Mouse (Mus musculus): ENCODE results near the gene Anapc2. TPM values are rescaled to one million over a fixed set of nuclear protein-coding genes. Genes with fewer than 3 reads are reported as not detected.

The Anapc2 gene
- polyA plus RNA-seq, 1 experiment from 2014 or later = 154 TPM

DNA sequence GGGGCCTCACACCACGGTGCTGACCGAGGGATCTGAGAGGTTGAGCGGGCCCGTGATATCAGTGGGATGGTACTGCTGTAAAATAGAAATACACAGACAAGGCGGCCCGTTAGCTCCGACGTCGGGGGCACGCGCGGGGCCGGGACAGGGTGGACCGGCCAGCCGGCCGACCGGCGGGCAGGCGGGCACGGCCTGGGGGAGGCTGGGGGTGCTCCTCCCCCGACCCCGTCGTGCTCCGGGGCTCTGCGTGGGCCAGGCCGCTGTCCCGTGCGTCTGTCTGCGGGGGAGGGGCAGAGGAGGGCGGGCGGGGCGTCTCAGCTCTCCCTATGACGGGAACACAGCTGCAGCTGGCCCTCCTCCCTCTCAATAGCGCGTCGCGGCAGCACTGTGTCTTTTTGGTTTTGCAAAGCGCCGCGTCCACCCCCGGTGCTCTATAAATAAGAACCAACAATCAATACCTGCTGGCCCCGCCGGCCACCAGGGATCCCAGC lies 19.8 kb downstream of the Anapc2 start:
- Histone ChIP-seq H3K4me1 (peaks cover 13% of the 10 kb centered on the region), H3K4me2 (replicated peaks) (peak overlapping the region; percentile 49), H3K36me3 (no peaks in the 10 kb centered on the region), H3K9me3 (no peaks in the 10 kb centered on the region), H3K27ac (no peak overlapping the region), H3K27me3 (peaks cover 94% of the 10 kb centered on the region), H3K4me3 (peak overlapping the region; percentile 26), H3K9ac (peak overlapping the region; percentile 30; the same call in 1 of the 2 replicates)
- WGBS = 8% methylated on average over 34 of the region's 43 CpGs
- no peak for ATAC-seq (ENCODE audit: insufficient number of reproducible peaks, insufficient read depth, low FRiP score, low TSS enrichment)

DNA sequence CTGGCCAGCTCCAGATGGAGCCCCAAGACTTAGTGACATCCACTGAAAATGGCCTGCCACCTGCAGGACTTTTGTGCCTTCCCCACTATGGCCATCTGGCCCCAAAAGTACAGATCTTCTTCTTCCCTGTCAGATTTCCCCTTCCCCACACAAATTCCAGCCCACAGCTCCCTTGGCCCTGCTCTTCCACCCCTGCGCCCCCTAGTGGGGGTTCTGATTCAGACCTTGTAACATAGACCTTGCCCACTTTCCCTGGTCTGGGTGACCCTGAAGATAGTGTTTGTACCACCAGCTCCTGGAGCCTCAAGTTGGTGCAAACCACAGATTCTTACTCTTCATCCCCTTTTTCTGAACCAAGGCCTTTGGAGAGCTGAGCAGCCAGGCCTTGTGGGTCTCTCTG lies 20.6 kb downstream of the Anapc2 start:
- no peak for ATAC-seq (ENCODE audit: insufficient number of reproducible peaks, insufficient read depth, low FRiP score, low TSS enrichment)
- Histone ChIP-seq H3K27me3 (peaks cover 96% of the 10 kb centered on the region), H3K9me3 (no peaks in the 10 kb centered on the region), H3K4me1 (peaks cover 13% of the 10 kb centered on the region), H3K36me3 (no peaks in the 10 kb centered on the region), H3K27ac (no peak overlapping the region), H3K9ac (no peak overlapping the region), H3K4me2 (replicated peaks) (no peak overlapping the region), H3K4me3 (no peak overlapping the region)
- 0% methylated on average over 1 of the region's 1 CpGs for WGBS

DNA sequence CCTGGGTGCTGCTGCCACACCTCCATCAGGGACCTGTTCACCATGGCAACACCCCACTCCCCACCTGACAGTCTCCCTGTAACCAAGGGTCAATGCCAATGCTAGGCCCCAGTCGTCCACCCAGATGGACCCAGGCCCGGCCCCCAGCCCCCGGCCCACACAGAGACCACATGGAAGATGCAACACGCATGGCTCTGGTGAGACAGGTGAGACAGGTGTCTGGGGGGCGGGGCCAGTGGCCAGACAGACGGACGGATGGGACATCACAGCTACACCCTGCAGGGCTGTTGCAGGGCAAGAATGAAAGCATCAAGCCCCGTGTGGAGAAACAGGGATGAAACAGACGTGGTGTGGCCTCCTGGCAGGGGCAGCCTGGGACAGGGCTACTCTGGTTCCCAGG lies 21.4 kb downstream of the Anapc2 start:
- Histone ChIP-seq H3K36me3 (no peaks in the 10 kb centered on the region), H3K27ac (no peak overlapping the region), H3K4me1 (peaks cover 13% of the 10 kb centered on the region), H3K9ac (no peak overlapping the region), H3K27me3 (peaks cover 88% of the 10 kb centered on the region), H3K4me3 (no peak overlapping the region), H3K4me2 (replicated peaks) (no peak overlapping the region), H3K9me3 (no peaks in the 10 kb centered on the region)
- WGBS = 75% methylated on average over 9 of the region's 9 CpGs
- no peak for ATAC-seq (ENCODE audit: insufficient number of reproducible peaks, insufficient read depth, low FRiP score, low TSS enrichment)

DNA sequence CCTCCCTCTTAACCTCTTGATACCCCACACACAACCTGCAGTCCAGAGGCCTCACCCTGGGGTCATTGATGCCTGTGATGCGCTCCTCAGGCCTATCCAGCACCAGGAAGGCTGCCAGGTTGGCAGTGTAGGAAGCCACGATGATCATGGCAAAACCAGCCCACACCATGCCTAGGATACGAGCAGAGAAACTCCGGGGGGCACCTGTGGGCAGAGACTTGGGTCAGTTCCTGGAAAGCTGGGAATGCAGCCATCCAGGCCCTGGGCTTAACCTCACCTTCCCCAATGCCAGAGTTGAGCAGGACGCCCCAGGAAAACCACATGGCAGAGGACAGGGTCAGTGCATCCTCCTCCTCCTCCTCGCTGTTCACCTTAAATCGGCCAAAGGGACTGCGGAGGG lies 24.8 kb downstream of the Anapc2 start:
- no peak for ATAC-seq (ENCODE audit: insufficient number of reproducible peaks, insufficient read depth, low FRiP score, low TSS enrichment)
- Histone ChIP-seq H3K4me1 (peaks cover 3% of the 10 kb centered on the region; the same call in 1 of the 2 replicates), H3K27me3 (peaks cover 54% of the 10 kb centered on the region), H3K4me2 (replicated peaks) (no peak overlapping the region), H3K36me3 (no peaks in the 10 kb centered on the region), H3K9ac (no peak overlapping the region), H3K4me3 (no peak overlapping the region), H3K9me3 (no peaks in the 10 kb centered on the region), H3K27ac (no peak overlapping the region)
- 73% methylated on average over 8 of the region's 8 CpGs for WGBS

DNA sequence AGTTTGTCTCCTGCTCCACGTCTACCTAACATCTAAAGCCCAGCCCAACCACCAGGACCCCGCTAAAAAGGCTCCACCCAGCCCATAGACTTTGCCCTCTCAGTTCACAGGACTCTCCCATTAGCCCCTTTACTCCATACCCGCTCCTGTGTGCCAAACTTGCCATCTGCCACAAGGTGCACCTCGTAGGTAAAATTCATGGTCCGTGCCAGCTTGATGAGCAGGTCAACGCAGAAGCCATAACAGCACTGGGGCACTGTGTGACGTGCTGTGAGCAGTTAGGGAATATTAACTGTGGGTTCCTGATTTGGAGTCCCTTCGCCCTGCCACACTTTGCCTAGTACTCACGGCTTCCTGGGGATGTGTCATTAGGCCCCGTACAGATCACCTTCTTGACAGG lies 25.8 kb downstream of the Anapc2 start:
- 82% methylated on average over 10 of the region's 10 CpGs for WGBS
- peaks cover 49% of the 10 kb centered on the region for H3K27me3 ChIP-seq

DNA sequence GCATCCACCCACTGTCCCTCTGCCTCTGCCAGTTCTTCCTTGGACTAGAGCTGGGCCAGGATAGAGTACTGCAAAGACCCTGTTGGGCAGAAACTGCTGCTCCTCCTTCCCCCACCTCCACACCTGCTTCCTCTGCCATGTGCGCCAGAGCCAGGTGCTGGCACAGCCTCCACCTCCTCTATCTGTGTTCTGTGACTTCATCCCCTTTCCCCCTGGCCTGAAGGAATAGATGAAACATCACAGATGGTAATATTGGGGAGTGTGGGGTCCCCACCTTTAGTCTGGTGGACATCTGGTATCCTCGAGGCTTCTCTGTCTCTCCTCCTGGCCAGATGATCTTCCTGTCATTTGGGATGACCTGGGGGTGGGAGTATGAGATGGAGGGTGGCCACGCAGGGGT lies 31.2 kb downstream of the Anapc2 start:
- Histone ChIP-seq H3K9me3 (no peaks in the 10 kb centered on the region), H3K27me3 (peaks cover 46% of the 10 kb centered on the region), H3K36me3 (no peaks in the 10 kb centered on the region), H3K9ac (no peak overlapping the region), H3K4me3 (no peak overlapping the region), H3K4me2 (replicated peaks) (no peak overlapping the region), H3K4me1 (peaks cover 9% of the 10 kb centered on the region; the same call in 1 of the 2 replicates), H3K27ac (no peak overlapping the region)
- WGBS = 72% methylated on average over 3 of the region's 3 CpGs
- ATAC-seq (ENCODE audit: insufficient number of reproducible peaks, insufficient read depth, low FRiP score, low TSS enrichment) = no peak

More for the DNA sequence above, 25.8 kb downstream of the Anapc2 start:
- Histone ChIP-seq H3K4me2 (replicated peaks) (no peak overlapping the region), H3K4me1 (no peaks in the 10 kb centered on the region), H3K9me3 (no peaks in the 10 kb centered on the region), H3K27ac (no peak overlapping the region), H3K9ac (no peak overlapping the region), H3K36me3 (no peaks in the 10 kb centered on the region), H3K4me3 (no peak overlapping the region)
- ATAC-seq (ENCODE audit: insufficient number of reproducible peaks, insufficient read depth, low FRiP score, low TSS enrichment) = no peak

DNA sequence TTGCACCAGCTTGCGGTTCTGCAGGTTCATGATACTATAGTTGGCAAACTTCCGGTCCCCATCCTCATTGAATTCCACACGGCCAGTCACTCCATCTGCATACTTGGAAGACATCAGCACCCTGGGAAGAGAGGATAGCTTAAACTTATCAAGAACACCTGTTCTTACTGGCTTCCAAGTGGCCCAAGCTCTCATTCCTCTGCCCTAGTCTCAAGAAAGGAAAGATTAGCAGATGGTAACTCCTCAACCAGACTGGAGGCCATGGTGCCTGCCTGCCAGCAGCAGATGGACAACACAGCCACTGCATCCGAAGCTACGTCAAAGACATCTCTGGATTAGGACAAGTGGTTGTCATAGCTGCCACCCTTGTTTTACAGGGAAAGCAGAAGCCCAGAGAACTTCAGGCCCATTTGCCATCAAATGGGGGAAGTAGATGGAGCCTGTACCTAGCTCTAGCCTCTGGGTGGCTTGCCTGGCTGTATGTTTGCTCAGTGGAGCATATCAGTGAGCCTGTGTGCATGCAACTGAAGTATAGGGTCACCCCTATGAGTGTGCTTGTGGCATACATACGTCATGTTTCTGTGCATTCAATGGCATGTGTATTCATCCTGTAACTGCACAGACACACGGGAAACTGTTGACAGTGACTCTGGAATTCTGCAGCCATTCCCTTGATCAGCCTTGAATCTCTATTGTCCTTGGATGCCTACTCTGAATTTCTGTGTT lies 31.8 kb downstream of the Anapc2 start:
- H3K27ac ChIP-seq = no peak overlapping the region
- peak overlapping the region; percentile 46; the same call in 1 of the 2 replicates for H3K4me3 ChIP-seq
- peaks cover 9% of the 10 kb centered on the region; the same call in 1 of the 2 replicates for H3K4me1 ChIP-seq
- H3K4me2 ChIP-seq (replicated peaks) = peak overlapping the region; percentile 84
- WGBS = 76% methylated on average over 7 of the region's 7 CpGs
- peaks cover 52% of the 10 kb centered on the region for H3K27me3 ChIP-seq
- no peaks in the 10 kb centered on the region for H3K36me3 ChIP-seq
- H3K9me3 ChIP-seq = no peaks in the 10 kb centered on the region
- H3K9ac ChIP-seq = no peak overlapping the region
- ATAC-seq (ENCODE audit: insufficient number of reproducible peaks, insufficient read depth, low FRiP score, low TSS enrichment) = no peak

DNA sequence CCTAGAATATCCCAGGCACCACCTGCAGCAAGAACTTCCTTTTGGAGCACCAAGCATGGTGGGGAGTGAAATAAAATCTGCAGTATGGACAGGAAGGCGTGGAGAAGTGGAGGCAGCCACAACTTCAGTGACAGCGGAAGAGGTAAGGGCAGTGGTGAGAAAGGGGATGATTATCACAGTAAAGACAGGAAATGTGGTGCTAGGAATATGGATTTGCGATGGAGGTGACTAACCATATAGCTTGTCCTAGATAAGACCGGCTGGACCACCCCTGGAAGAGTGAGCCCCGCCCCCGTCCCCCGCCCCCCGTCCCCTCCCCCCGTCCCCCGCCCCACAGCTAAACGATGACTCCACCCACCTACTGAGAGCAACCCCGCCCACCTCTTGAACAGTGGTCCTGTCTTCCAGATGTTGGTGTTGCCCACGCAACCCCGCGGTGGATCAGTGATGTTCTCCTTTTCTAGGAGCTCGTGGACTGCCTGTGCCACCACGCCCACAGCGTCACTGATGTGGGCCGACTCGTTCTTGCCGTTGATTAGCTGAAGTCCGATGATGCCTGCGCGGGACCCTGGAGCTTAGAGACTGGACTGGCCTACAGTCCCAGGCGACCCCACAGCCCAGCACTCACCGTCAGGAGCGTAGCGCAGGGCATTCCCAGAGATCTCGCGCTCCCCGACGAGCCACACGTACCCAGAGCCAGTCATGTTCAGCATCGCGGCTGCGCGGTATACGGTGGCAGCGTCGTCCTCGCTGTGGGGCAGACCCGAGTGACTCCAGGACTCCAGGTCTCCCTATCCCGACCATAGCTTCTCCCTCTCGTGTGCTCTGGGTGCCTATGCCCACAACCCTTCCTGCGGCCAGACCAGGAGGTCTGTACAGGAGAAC lies 32.6 kb downstream of the Anapc2 start:
- Histone ChIP-seq H3K4me1 (peaks cover 9% of the 10 kb centered on the region; the same call in 1 of the 2 replicates), H3K4me2 (replicated peaks) (peak overlapping the region; percentile 84), H3K9ac (peak overlapping the region; percentile 56), H3K27me3 (peaks cover 59% of the 10 kb centered on the region), H3K27ac (no peak overlapping the region), H3K36me3 (no peaks in the 10 kb centered on the region), H3K4me3 (peak overlapping the region; percentile 46), H3K9me3 (no peaks in the 10 kb centered on the region)
- peak; percentile 57 for ATAC-seq (ENCODE audit: insufficient number of reproducible peaks, insufficient read depth, low FRiP score, low TSS enrichment)
- WGBS = 3% methylated on average over 45 of the region's 45 CpGs

DNA sequence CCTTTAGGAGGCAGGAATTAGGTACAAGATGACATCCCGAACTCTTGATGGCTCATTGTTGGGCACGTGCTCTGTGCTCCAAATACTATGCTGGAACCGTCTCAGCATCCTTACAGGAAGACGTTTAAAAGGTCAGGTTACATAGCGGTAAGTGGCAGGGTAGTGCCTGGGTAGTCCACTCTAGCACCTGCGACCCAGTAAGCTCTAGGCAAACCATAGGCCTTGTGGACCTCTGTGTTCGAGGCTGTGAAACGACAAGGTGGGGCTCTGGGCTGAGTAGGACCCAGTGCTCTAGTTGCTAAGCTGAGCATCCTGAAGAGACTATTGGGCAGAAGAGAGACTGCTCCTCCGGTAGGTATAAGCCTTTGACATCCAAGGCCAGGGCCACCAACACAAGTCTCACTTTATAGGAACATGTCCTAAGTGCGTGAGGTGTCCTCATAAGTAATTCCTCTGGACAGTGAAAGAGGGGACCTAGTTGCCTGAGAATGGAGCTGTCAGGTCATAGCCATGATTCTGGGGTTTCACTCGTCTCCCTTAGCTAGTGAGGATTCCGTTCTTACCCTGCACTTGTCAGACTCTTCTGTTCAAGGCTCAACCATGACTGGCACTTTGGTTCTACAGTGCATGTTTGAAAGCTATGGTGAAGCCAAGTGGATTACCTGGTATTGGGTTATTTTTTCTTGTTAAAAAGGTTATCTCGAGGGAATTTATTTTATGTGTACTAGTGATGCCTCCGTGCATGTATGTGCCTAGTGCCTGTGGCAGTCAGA lies 33.5 kb downstream of the Anapc2 start:
- Histone ChIP-seq H3K4me1 (peaks cover 9% of the 10 kb centered on the region; the same call in 1 of the 2 replicates), H3K36me3 (no peaks in the 10 kb centered on the region), H3K9ac (peak overlapping the region; percentile 56), H3K4me3 (peak overlapping the region; percentile 46), H3K9me3 (no peaks in the 10 kb centered on the region), H3K27ac (no peak overlapping the region), H3K27me3 (peaks cover 68% of the 10 kb centered on the region), H3K4me2 (replicated peaks) (peak overlapping the region; percentile 84)
- 0 out of 2 replicates have a peak, but pooled peaks have one; percentile 24 for ATAC-seq (ENCODE audit: insufficient number of reproducible peaks, insufficient read depth, low FRiP score, low TSS enrichment)
- WGBS = 47% methylated on average over 14 of the region's 14 CpGs

DNA sequence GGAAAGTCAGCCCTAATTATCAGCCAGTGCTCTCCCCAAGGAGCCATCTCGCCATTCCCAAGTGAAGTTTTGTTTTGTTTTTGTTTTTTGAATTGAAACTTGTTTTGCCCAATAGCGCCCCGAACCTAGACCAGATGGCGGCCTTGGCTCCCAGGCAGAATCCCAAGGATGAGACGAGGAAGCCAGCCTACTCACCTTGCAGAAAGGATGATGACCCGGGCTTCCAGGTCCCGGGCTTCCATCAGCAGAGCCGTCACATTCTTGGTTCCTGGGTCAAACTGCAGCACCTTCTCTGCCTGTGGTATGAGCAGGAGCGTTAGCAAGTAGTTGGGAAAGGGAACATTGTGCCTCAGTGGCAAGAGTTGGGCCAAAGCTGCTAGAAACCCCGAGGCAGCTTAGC lies 37.9 kb downstream of the Anapc2 start:
- Histone ChIP-seq H3K4me3 (no peak overlapping the region), H3K4me2 (replicated peaks) (no peak overlapping the region), H3K27ac (no peak overlapping the region), H3K27me3 (peaks cover 93% of the 10 kb centered on the region), H3K9ac (no peak overlapping the region), H3K4me1 (peaks cover 2% of the 10 kb centered on the region; the same call in 1 of the 2 replicates), H3K9me3 (no peaks in the 10 kb centered on the region), H3K36me3 (no peaks in the 10 kb centered on the region)
- 56% methylated on average over 10 of the region's 10 CpGs for WGBS
- ATAC-seq (ENCODE audit: insufficient number of reproducible peaks, insufficient read depth, low FRiP score, low TSS enrichment) = no peak

DNA sequence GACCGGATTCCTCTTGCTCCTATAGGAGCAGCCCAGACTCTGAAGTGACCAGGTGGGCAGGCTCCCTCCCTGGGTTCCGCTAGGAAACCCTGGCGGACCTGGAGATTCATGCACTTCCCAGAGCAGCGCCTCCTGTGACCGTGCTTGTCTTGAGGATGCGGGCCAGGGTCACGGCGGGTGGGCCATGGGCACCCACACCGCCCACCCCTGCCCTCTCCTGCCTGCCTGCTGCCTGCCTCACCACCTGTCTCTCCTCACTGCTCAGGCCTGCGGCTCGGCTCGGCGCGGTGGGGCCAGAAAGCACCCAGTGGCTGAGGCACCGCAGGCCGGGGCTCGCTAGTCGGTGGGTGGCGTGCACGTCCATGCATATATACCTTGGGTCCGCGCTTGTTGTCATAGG lies 38.7 kb downstream of the Anapc2 start:
- H3K27me3 ChIP-seq = peaks cover 89% of the 10 kb centered on the region
- no peak overlapping the region for H3K27ac ChIP-seq
- no peaks in the 10 kb centered on the region for H3K9me3 ChIP-seq
- WGBS = 2% methylated on average over 22 of the region's 22 CpGs
- H3K9ac ChIP-seq = no peak overlapping the region
- no peak overlapping the region for H3K4me2 ChIP-seq (replicated peaks)
- H3K36me3 ChIP-seq = no peaks in the 10 kb centered on the region
- H3K4me3 ChIP-seq = no peak overlapping the region
- ATAC-seq (ENCODE audit: insufficient number of reproducible peaks, insufficient read depth, low FRiP score, low TSS enrichment) = no peak
- no peaks in the 10 kb centered on the region for H3K4me1 ChIP-seq

Data from embryonic facial prominence, embryonic 12.5 days (tissue).